In the genomic region with DNA sequence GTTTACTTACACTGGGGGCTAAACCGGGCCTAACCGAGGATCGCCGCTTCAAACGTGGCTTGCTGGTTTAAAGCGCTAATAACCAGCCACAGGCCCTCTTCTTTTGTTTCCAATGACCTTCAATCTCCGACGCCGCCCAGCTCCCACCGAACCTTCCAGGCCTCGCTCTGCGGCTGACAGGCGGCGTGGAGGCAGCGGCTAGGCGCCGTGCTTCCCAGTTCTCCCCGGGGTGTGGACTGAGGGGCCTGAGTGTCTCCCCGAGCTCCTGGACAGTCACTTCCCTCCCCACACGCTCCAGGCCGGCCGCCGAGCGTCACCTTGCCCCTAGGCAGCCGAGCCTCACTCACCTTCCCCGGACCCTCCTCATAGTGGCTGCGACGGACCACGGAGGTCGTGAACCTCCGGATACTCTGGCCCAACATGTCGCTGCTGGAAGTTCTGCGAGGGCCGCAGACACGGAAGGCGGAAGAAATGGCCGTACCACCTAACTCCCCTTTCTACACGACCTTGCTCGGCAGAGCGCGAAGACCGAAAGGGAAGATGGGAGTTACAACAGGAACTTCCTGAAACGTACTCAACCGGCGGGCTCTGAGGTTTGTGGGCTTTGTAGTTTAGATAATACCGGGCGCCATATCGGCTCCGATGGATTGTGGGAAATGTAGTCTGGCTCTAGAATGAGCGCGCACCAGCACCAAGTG, we compare ENCODE assay signal across 8 mouse cellular contexts. TPM values are rescaled to one million over a fixed set of nuclear protein-coding genes. Genes with fewer than 3 reads are reported as not detected.
A peak's percentile ranks its signal among the peaks of the same experiment; 100 is the strongest.
DNase-seq lines count a peak whose midpoint lies in the region; ATAC-seq lines count a peak whose summit lies in the region.

A gene (minus strand): TSS at position 651 of the 698 bp plus-strand sequence.

- H3K4me3 ChIP-seq in hindbrain, embryonic 15.5 days: peak within 1 kb of the TSS; percentile 79

- H3K4me2 ChIP-seq in hindbrain, embryonic 15.5 days: peak within 1 kb of the TSS; percentile 63

- no peaks in the 10 kb centered on the region for H3K9me3 ChIP-seq in hindbrain, embryonic 15.5 days

- peak; percentile 89 for DNase-seq in T-cell, adult 2 months (ENCODE audit: low spot score)
- DNase-seq in cerebellum, postnatal 36 days: peak; percentile 82 to 87
- peak; percentile 88 to 92 for DNase-seq in frontal cortex, postnatal 36 days (ENCODE audit: low spot score in 2 of 2)
- DNase-seq in left cerebral cortex, adult 11 months (ENCODE audit: low spot score): peak; percentile 87
- peak; percentile 85 to 88 for DNase-seq in lung, postnatal 4 days
- peak; percentile 81 for DNase-seq in retina, postnatal 7 days (ENCODE audit: low read depth, low spot score)
- DNase-seq in urinary bladder, adult 2 months (ENCODE audit: low spot score): peak; percentile 58

- under 1% methylated on average over 51 of the region's 51 CpGs for WGBS in hindbrain, embryonic 15.5 days

- peaks cover 10% of the 10 kb centered on the region for H3K36me3 ChIP-seq in hindbrain, embryonic 15.5 days

- H3K9ac ChIP-seq in hindbrain, embryonic 15.5 days: peak within 1 kb of the TSS; percentile 94

- peaks cover 6% of the 10 kb centered on the region; the same call in 1 of the 2 replicates for H3K4me1 ChIP-seq in hindbrain, embryonic 15.5 days (replicated peaks)

- H3K27me3 ChIP-seq in hindbrain, embryonic 15.5 days: no peaks in the 10 kb centered on the region

- peak within 1 kb of the TSS; percentile 91 for H3K27ac ChIP-seq in hindbrain, embryonic 15.5 days (replicated peaks)

- ATAC-seq in hindbrain, embryonic 15.5 days (ENCODE audit: low FRiP score, low read depth): peak; percentile 99

RNA-seq across cellular contexts. Expression of the gene that starts here (rescaled TPM):
- 635 and 752 TPM in 2 replicates for polyA plus RNA-seq in hindbrain, embryonic 15.5 days (2015; fragmentation: Nextera tagmentation; extraction: Ambion mirVana)
- 649 and 778 TPM in 2 replicates for polyA plus RNA-seq in urinary bladder, adult 2 months (2012; rRNA removed)

Comparison
In these comparisons a context has a peak if more than half of its experiments do, and no peak if none do; other contexts are left out.
1. Peak in every context shown above with its lines: DNase-seq, ATAC-seq, H3K4me3 ChIP-seq and H3K27ac ChIP-seq.